Mouse (Mus musculus): ENCODE measurements at regions not wholly inside any gene's neighbourhood (a gene's known extent, or its start where the extent isn't known, plus 50 kb on each side); places are given as distances from the start of the nearest gene placed in this dataset.

GRCm38 (mm10) chr2:167878255-167878865 lies 53.5 kb upstream of the Ptpn1 start:
- no peak for DNase-seq (ENCODE audit: low spot score in 2 of 2)

DNA sequence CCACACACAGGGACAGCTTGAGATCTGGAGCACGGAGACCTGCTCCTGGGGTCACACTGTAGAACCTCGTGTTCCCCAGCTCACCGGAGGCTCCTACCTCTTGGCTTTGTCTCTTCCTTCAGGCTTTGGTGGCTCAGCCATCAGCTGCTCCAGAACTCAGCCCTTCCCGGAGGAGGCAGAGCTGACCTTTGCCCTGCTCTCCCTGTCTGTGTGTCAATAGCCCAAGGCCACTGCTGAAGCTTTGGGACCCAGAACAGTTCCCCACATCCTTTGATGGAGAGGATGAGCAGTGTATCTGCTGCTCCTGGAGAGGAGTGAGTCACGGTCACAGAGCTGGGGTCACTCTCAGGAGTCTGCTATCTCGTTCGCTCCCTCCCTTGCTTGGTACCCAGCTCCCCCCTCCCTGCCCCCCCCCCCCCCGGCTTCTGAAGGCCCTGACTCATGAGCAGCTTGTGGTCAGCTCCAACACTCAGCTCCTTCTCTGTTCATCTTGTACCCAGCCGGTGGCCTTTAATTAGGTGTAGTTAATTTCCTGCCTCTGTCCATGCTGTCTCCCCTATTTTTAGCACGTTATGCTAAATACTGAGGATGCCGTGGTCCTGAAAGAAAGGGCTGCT lies 54.5 kb upstream of the Ptpn1 start:
- no peak for DNase-seq (ENCODE audit: low spot score in 2 of 2)

- DNase-seq (ENCODE audit: low spot score in 2 of 2) = no peak
Measured at GRCm38 (mm10) chr2:167872507-167872906, 59.4 kb upstream of the Ptpn1 start.

- DNase-seq (ENCODE audit: low spot score in 2 of 2) = no peak
Measured at GRCm38 (mm10) chr2:167870153-167870552, 61.7 kb upstream of the Ptpn1 start.

GRCm38 (mm10) chr2:167866751-167867150 lies 65.1 kb upstream of the Ptpn1 start:
- DNase-seq (ENCODE audit: low spot score in 2 of 2) = peak in 1 of 2 experiments; percentile 22

DNA sequence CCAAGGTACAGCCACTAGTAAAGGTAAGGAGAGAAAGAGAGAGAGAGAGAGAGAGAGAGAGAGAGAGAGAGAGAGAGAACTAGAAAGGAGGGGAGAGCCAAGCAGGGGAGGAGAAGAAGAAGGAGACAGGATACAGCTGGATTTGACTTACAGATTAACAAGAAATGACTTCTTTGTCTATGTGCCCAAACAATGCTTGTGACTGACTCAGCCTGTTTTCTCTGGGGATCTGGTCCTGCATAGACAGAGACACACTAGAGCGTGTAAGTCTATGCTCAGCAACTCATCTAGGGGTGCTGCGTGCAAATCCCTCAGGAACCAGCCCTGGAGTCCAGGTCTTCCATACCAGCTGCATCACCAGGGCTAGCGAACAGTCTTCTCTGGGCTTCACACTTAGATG lies 66.3 kb upstream of the Ptpn1 start:
- DNase-seq (ENCODE audit: low spot score in 2 of 2) = no peak

- no peak for DNase-seq (ENCODE audit: low spot score in 2 of 2)
Measured at GRCm38 (mm10) chr2:167864672-167865071, 67.2 kb upstream of the Ptpn1 start.

GRCm38 (mm10) chr2:167864228-167864627 lies 67.6 kb upstream of the Ptpn1 start:
- no peak for DNase-seq (ENCODE audit: low spot score in 2 of 2)

DNA sequence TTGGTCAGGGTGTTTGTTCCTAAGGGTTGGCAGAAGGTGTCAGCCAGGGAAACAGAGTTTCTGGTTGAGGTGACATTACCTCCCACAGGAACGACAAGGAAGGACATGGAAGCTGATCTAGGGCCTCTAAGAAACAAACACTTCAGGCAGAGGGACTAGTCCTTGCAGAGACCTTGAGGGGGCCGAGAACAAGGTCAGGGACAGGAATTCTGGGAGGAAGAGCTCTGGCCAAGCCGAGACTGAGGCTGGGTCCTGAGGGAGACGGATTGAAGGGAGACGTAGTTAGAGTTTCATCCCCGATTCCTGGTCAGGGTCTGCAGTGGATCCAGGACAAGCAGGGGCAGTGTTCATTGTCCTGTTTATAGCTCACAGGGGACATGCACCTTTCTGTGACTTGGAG lies 68.2 kb upstream of the Ptpn1 start:
- no peak for DNase-seq (ENCODE audit: low spot score in 2 of 2)

GRCm38 (mm10) chr2:167861178-167861520 lies 70.7 kb upstream of the Ptpn1 start:
- no peak for DNase-seq (ENCODE audit: low spot score in 2 of 2)

GRCm38 (mm10) chr2:167860457-167861177 lies 71.2 kb upstream of the Ptpn1 start:
- DNase-seq (ENCODE audit: low spot score in 2 of 2) = peak; percentile 60 to 68

GRCm38 (mm10) chr2:167859575-167859974 lies 72.3 kb upstream of the Ptpn1 start:
- no peak for DNase-seq (ENCODE audit: low spot score in 2 of 2)

DNA sequence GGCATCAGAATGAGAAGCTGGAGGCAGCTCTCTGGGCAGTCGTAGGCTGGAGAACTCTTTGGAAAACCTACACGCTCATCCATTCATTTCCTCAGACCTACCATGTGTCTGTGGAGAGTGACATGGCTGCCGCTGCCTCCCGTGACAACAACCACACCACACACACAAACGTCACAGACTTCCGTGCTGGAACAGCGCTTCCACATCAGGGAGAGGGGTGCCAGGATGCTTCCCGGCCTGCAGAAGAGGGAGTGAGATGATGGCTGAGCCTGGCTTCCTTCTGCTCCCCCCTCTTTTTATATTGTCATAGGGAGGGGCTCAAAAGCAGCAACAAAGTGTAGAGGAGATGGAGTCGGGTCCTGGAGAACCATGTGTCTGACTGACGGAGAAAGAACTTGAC lies 73.5 kb upstream of the Ptpn1 start:
- DNase-seq (ENCODE audit: low spot score in 2 of 2) = no peak

- DNase-seq (ENCODE audit: low spot score in 2 of 2) = no peak
Measured at GRCm38 (mm10) chr2:167857911-167858310, 73.9 kb upstream of the Ptpn1 start.

- no peak for DNase-seq (ENCODE audit: low spot score in 2 of 2)
Measured at GRCm38 (mm10) chr2:167856920-167857475, 74.9 kb upstream of the Ptpn1 start.

- DNase-seq (ENCODE audit: low spot score in 2 of 2) = no peak
Measured at GRCm38 (mm10) chr2:167856020-167856419, 75.8 kb upstream of the Ptpn1 start.

GRCm38 (mm10) chr2:167854060-167854459 lies 77.8 kb upstream of the Ptpn1 start:
- DNase-seq (ENCODE audit: low spot score in 2 of 2) = no peak

DNA sequence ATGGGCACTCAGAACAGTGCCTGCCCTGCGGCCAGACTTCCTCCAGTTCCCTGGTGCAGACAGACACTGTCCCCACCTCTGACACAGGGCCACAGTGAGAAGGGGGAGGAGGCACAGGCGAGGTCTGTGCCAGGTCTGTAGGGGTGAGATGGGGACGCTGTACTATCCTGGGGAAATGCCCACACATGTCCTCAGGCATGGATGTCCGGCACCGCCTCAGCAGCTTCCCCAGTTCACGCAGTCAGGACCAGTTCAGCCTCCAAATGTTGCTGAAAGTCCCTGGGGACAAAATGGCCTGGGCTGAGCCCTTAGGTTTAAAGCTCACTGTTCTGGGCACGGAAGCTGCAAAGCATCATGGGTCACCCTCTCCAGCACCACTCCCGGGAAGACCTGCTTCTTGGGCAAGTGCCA lies 78.4 kb upstream of the Ptpn1 start:
- no peak for DNase-seq (ENCODE audit: low spot score in 2 of 2)

DNA sequence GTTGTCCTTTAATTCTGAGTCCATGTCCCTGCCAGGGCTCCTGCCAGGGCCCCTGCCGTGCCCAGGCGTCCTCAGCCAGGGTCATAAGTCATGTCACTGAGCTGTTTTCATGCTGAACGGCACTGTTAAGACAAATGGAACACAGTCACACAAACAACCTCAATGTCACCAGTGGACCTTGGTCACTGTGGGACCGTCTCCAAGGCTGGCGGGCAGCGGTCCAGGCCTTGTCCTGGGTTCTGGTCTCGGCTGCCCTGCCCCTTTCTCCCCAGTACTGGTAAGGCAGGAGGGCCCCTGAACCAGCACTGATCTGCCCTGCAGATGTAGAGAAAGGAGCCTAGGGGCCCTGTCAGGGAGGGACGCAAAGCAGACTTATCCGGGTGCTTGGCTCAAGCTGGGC lies 79.3 kb upstream of the Ptpn1 start:
- DNase-seq (ENCODE audit: low spot score in 2 of 2) = peak in 1 of 2 experiments; percentile 10

DNA sequence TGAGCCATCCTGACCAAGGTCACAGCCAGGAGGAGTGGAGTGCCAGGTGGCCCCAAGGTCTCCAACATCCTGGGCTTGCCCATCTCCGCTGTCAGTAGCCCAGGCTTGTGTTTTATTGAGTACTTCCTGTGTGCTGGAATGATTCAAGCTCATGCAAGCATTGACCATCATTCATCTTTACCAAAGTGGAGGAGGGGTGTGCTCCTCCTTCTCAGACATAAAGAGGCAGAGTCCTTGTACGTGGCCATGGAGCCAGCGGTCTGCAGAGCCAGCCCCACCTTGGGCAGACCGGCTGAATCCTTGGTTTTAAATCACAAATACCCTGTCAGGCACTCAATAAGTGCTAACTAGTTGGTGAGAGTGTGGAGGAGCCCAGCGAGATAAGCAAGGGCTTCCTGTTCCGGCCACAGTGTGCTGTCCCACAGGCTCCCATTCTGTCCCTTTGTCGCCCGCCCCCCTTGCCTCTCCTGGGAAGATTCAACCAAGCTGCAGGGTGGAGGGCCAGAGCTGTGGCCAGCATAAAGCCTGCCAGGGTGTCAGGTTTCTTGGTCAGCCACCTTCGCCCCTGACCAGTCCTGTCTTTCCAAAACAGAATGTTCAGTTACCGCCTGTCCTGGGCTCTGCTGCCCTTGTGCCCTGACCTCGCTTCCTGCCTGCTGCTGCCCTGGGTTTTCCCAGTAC lies 80.5 kb upstream of the Ptpn1 start:
- DNase-seq (ENCODE audit: low spot score in 2 of 2) = no peak

GRCm38 (mm10) chr2:167849999-167850552 lies 81.8 kb upstream of the Ptpn1 start:
- DNase-seq (ENCODE audit: low spot score in 2 of 2) = no peak

Measured in left cerebral cortex, adult 18-20 months (tissue).